Mouse (Mus musculus) forebrain, postnatal 0 days (tissue): ENCODE results near the gene Prcd. TPM values are rescaled to one million over a fixed set of nuclear protein-coding genes. Genes with fewer than 3 reads are reported as not detected.

Experiments used
- ATAC-seq: fragments of 200-750 bp; cut with Nextera tagmentation; 2 replicates; pipeline ENCODE4 v1.8.0; 2017; ENCODE audit warnings: mild to moderate bottlenecking, moderate library complexity
- DNase-seq: peaks from one replicate; pipeline ENCODE4 v3.0.0-alpha.2; 2015
- H3K27ac ChIP-seq: fragments of 300-500 bp; sonication (generic); 2 replicates; pipeline ENCODE4 v1.5.1; 2014; ENCODE audit warnings: low read depth, mild to moderate bottlenecking, antibody characterized with exemption, low read length, moderate library complexity, mixed read lengths
- H3K27me3 ChIP-seq: fragments of 300-500 bp; sonication (generic); 2 replicates; pipeline ENCODE4 v1.6.1; 2014; ENCODE audit warnings: mild to moderate bottlenecking, low read length, mixed read lengths; ENCODE audit not compliant: insufficient read depth
- H3K36me3 ChIP-seq: fragments of 300-500 bp; sonication (generic); 2 replicates; pipeline ENCODE4 v1.6.1; 2014; ENCODE audit warnings: mild to moderate bottlenecking, moderate library complexity; ENCODE audit not compliant: insufficient read depth
- H3K4me1 ChIP-seq: fragments of 300-500 bp; sonication (generic); 2 replicates; pipeline ENCODE4 v1.6.1; 2014; ENCODE audit warnings: antibody characterized with exemption; ENCODE audit not compliant: insufficient read depth
- H3K4me2 ChIP-seq: fragments of 300-500 bp; sonication (generic); 2 replicates; pipeline ENCODE4 v1.6.1; 2014; ENCODE audit warnings: low read depth, mild to moderate bottlenecking, moderate library complexity
- H3K4me3 ChIP-seq: fragments of 300-500 bp; sonication (generic); 2 replicates; pipeline ENCODE4 v1.5.1; 2014; ENCODE audit warnings: low read depth, low read length, mixed read lengths
- H3K9ac ChIP-seq: fragments of 300-500 bp; sonication (generic); 2 replicates; pipeline ENCODE4 v1.6.1; 2014; ENCODE audit warnings: mild to moderate bottlenecking
- H3K9me3 ChIP-seq: fragments of 300-500 bp; sonication (generic); 2 replicates; pipeline ENCODE4 v1.6.1; 2016; ENCODE audit warnings: low read length
- CTCF ChIP-seq: sonication (generic); IDR thresholded peaks from 2 replicates; pipeline ENCODE4 v1.5.1; 2016; ENCODE audit warnings: antibody characterized with exemption, control low read depth, low read depth
- WGBS: fragments of 180-500 bp; shearing (Covaris S2); extraction: QIAGEN DNeasy Blood & Tissue Kit; methylation state at CpG from one replicate; pipeline ENCODE4 v1.1.7; 2014; 5-methylcytosine and 5-hydroxymethylcytosine counted together
- polyA plus RNA-seq: library from polyadenylated mRNA; unstranded; fragments of >200 nt; fragmentation: Nextera tagmentation; extraction: Ambion mirVana; gene quantifications from 2 replicates; pipeline ENCODE4 v1.2.1, GENCODE M21; 2015
- total RNA-seq: library from RNA; depleted of rRNA; stranded (reverse); fragments of >200 nt; gene quantifications from 2 replicates; pipeline ENCODE4 v1.2.3, GENCODE M21; 2014; rRNA removed

The Prcd gene
- total and polyA plus RNA-seq, 2 experiments from 2014 or later, result 3.3 to 3.4 TPM

DNA sequence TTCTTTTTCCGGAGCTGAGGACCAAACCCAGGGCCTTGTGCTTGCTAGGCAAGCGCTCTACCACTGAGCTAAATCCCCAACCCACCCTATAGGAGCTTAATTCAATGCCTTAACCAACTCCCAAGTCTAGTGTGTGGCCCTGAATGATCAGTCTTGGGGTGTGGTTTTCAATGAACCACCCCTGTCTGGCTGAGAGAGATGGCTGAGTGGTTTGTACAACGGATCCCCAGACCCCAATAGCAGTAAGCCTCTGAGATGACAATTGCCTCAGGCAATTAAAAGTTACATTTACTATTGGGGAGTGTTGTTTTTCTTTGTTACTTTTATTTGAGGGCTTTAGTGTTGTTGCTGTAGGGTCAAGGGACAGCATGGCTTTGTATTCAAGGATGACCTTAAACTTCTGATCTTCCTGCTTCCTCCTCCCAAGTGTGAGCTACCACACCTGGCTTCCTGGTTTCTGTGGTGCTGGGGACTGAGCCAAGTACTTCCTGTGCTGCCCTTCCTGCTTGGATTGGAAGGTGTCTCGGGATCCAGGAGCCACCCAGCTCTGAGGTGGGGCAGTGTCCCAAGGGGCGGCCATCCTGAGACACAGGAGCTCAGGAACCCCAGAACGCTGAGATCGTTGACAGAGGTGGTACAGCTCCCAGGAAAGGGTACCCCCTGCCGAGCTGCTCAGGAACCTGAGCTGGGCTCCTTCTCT lies 51.2 kb downstream of the Prcd start:
- no peaks in the 10 kb centered on the region for H3K36me3 ChIP-seq
- no peaks in the 10 kb centered on the region for H3K27me3 ChIP-seq
- H3K9ac ChIP-seq, result no peak overlapping the region
- H3K4me3 ChIP-seq, result no peak overlapping the region
- no peak for DNase-seq
- H3K4me2 ChIP-seq, result no peak overlapping the region
- WGBS, result 91% methylated on average over 8 of the region's 8 CpGs
- TF ChIP-seq CTCF, result no peak
- no peak for ATAC-seq
- no peaks in the 10 kb centered on the region for H3K9me3 ChIP-seq
- no peaks in the 10 kb centered on the region for H3K4me1 ChIP-seq
- no peak overlapping the region for H3K27ac ChIP-seq

DNA sequence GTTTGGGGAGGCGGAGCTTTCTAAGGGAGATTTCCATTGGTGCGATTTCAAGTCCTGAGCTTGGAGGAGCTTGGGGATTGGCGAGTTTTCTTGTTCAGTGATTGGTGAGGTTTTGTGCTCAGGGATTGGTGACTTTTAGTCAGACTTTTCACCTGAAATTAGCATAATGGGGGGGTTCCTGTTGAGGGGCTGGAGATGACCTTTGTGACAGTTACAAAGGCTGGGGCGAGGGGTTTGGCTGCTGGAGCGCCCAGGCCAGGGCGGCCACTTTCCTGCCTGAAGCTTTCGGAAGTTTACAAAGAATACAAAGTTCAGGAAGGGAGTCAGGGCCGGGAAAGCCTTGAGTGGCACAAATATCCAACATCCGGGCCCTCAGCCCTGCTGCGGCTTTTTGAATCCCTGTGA lies 51.9 kb downstream of the Prcd start:
- Histone ChIP-seq H3K9ac (no peak overlapping the region), H3K27me3 (no peaks in the 10 kb centered on the region), H3K4me3 (no peak overlapping the region), H3K4me2 (no peak overlapping the region), H3K27ac (no peak overlapping the region), H3K9me3 (no peaks in the 10 kb centered on the region), H3K36me3 (no peaks in the 10 kb centered on the region), H3K4me1 (no peaks in the 10 kb centered on the region)
- DNase-seq (no peak), ATAC-seq (no peak)
- no peak for TF ChIP-seq CTCF
- WGBS, result 91% methylated on average over 10 of the region's 10 CpGs

GRCm38 (mm10) chr11:116706363-116706762 lies 53.0 kb downstream of the Prcd start:
- TF ChIP-seq CTCF, result no peak
- no peak for DNase-seq
- Histone ChIP-seq H3K4me3 (no peak overlapping the region), H3K9ac (no peak overlapping the region), H3K27ac (no peak overlapping the region), H3K9me3 (no peaks in the 10 kb centered on the region), H3K4me2 (no peak overlapping the region), H3K4me1 (no peaks in the 10 kb centered on the region), H3K27me3 (no peaks in the 10 kb centered on the region), H3K36me3 (no peaks in the 10 kb centered on the region)
- no peak for ATAC-seq
- 43% methylated on average over 7 of the region's 7 CpGs for WGBS

DNA sequence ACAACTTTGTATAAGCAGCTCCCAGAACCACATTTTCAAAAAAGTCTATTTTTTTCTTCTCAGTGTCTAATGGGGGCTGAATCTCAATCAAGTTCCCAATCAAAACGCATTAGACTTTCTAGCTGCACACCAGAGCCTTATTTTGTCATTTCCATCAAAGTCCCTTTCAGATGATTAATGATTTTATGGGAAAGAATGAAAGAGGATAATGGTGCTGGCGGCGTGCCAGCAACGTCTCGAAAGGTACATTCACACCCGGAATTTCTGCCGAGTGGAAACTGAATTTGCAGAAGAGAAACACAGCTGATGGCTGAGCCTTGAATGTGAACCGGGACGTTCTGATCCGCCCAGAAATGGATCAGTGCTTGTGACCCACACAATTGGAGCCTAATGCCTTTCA lies 56.8 kb downstream of the Prcd start:
- no peak overlapping the region for H3K4me2 ChIP-seq
- H3K27me3 ChIP-seq, result no peaks in the 10 kb centered on the region
- H3K9ac ChIP-seq, result no peak overlapping the region
- H3K4me1 ChIP-seq, result no peaks in the 10 kb centered on the region
- H3K27ac ChIP-seq, result no peak overlapping the region
- no peak overlapping the region for H3K4me3 ChIP-seq
- H3K36me3 ChIP-seq, result no peaks in the 10 kb centered on the region
- H3K9me3 ChIP-seq, result no peaks in the 10 kb centered on the region
- DNase-seq, result peak; percentile 63
- WGBS, result 17% methylated on average over 10 of the region's 10 CpGs
- TF ChIP-seq CTCF, result no peak
- no peak for ATAC-seq

- ATAC-seq (no peak), DNase-seq (no peak)
- Histone ChIP-seq H3K27me3 (no peaks in the 10 kb centered on the region), H3K9ac (no peak overlapping the region), H3K4me1 (no peaks in the 10 kb centered on the region), H3K36me3 (no peaks in the 10 kb centered on the region), H3K4me2 (no peak overlapping the region), H3K27ac (no peak overlapping the region), H3K4me3 (no peak overlapping the region), H3K9me3 (no peaks in the 10 kb centered on the region)
- WGBS, result 88% methylated on average over 10 of the region's 10 CpGs
- no peak for TF ChIP-seq CTCF
Observed at GRCm38 (mm10) chr11:116710793-116711192, 57.5 kb downstream of the Prcd start.

GRCm38 (mm10) chr11:116714052-116714451 lies 60.7 kb downstream of the Prcd start:
- Histone ChIP-seq H3K36me3 (no peaks in the 10 kb centered on the region), H3K9me3 (no peaks in the 10 kb centered on the region), H3K9ac (no peak overlapping the region), H3K4me1 (no peaks in the 10 kb centered on the region), H3K27ac (no peak overlapping the region), H3K27me3 (no peaks in the 10 kb centered on the region), H3K4me2 (no peak overlapping the region), H3K4me3 (no peak overlapping the region)
- WGBS, result 94% methylated on average over 12 of the region's 12 CpGs
- DNase-seq (no peak), ATAC-seq (no peak)
- TF ChIP-seq CTCF, result no peak

Other genes with a start within 250 kb of the Prcd start
- 92.7 and 105 TPM in 2 replicates for gene Rnf157, start 240.5 kb upstream of the Prcd start, total RNA-seq
- 47.3 and 56.7 TPM in 2 replicates for gene Rnf157, start 240.5 kb upstream of the Prcd start, polyA plus RNA-seq
- gene Ubald2, start 219.4 kb upstream of the Prcd start, total RNA-seq, result 88.0 and 127 TPM in 2 replicates
- gene Ubald2, start 219.4 kb upstream of the Prcd start, polyA plus RNA-seq, result 50.6 and 68.5 TPM in 2 replicates
- gene Qrich2, start 187.3 kb upstream of the Prcd start, total RNA-seq, result not detected in 2 replicates
- gene Qrich2, start 187.3 kb upstream of the Prcd start, polyA plus RNA-seq, result not detected in 2 replicates
- 92.2 and 96.0 TPM in 2 replicates for gene Prpsap1, start 159.3 kb upstream of the Prcd start, total RNA-seq
- 143 and 158 TPM in 2 replicates for gene Prpsap1, start 159.3 kb upstream of the Prcd start, polyA plus RNA-seq
- 12.7 and 13.8 TPM in 2 replicates for gene Sphk1, start 122.6 kb upstream of the Prcd start, total RNA-seq
- gene Sphk1, start 122.6 kb upstream of the Prcd start, polyA plus RNA-seq, result 8.7 and 10.2 TPM in 2 replicates
- gene Ube2o, start 72.1 kb upstream of the Prcd start, total RNA-seq, result 81.3 and 94.1 TPM in 2 replicates
- 26.6 and 32.1 TPM in 2 replicates for gene Ube2o, start 72.1 kb upstream of the Prcd start, polyA plus RNA-seq
- 0.31 and 0.62 TPM in 2 replicates for gene Aanat, start 67.1 kb upstream of the Prcd start, total RNA-seq
- gene Aanat, start 67.1 kb upstream of the Prcd start, polyA plus RNA-seq, result 0.88 and 0.89 TPM in 2 replicates
- gene Rhbdf2, start 26.5 kb upstream of the Prcd start, total RNA-seq, result 1.6 and 1.9 TPM in 2 replicates
- 0.75 and 0.97 TPM in 2 replicates for gene Rhbdf2, start 26.5 kb upstream of the Prcd start, polyA plus RNA-seq
- gene Cygb, start 779 bp downstream of the Prcd start, total RNA-seq, result 20.7 and 22.7 TPM in 2 replicates
- gene Cygb, start 779 bp downstream of the Prcd start, polyA plus RNA-seq, result 24.9 and 27.6 TPM in 2 replicates
- not detected in 2 replicates for gene St6galnac1, start 122.0 kb downstream of the Prcd start, total RNA-seq
- not detected in 2 replicates for gene St6galnac1, start 122.0 kb downstream of the Prcd start, polyA plus RNA-seq
- gene Mxra7, start 174.5 kb downstream of the Prcd start, total RNA-seq, result 9.8 TPM in 2 replicates
- 11.7 and 16.0 TPM in 2 replicates for gene Mxra7, start 174.5 kb downstream of the Prcd start, polyA plus RNA-seq
- gene Mettl23, start 189.7 kb downstream of the Prcd start, total RNA-seq, result 40.3 and 55.4 TPM in 2 replicates
- 54.2 and 69.3 TPM in 2 replicates for gene Mettl23, start 189.7 kb downstream of the Prcd start, polyA plus RNA-seq
- gene Jmjd6, start 189.9 kb downstream of the Prcd start, total RNA-seq, result 41.4 and 55.9 TPM in 2 replicates
- gene Jmjd6, start 189.9 kb downstream of the Prcd start, polyA plus RNA-seq, result 48.1 and 50.1 TPM in 2 replicates
- 29.9 and 38.2 TPM in 2 replicates for gene Mfsd11, start 198.9 kb downstream of the Prcd start, total RNA-seq
- 46.8 and 52.4 TPM in 2 replicates for gene Mfsd11, start 198.9 kb downstream of the Prcd start, polyA plus RNA-seq
- gene Srsf2, start 199.6 kb downstream of the Prcd start, total RNA-seq, result 249 and 262 TPM in 2 replicates
- 477 and 486 TPM in 2 replicates for gene Srsf2, start 199.6 kb downstream of the Prcd start, polyA plus RNA-seq